Mouse (Mus musculus) CH12.LX (cell line): ENCODE measurements around the gene Rusc1. TPM values are rescaled to one million over a fixed set of nuclear protein-coding genes. Genes with fewer than 3 reads are reported as not detected.

Source experiments
- DNase-seq: peaks from one replicate; pipeline ENCODE4 v3.0.0-alpha.2; 2013; ENCODE audit errors: extremely low read depth
- H3K27ac ChIP-seq: 2 replicates; pipeline ENCODE4 v1.5.1; 2012; ENCODE audit warnings: low read depth, mild to moderate bottlenecking, control low read depth, moderate library complexity; ENCODE audit not compliant: insufficient read depth
- H3K27me3 ChIP-seq: replicated peaks from 2 replicates; pipeline ENCODE3; 2012; ENCODE audit warnings: inconsistent platforms
- H3K36me3 ChIP-seq, 2 experiments: replicated peaks in 1 of 2; 2 replicates each; pipeline versions ENCODE3 to v1.6.1; 2012; ENCODE audit warnings: inconsistent platforms in 1 of 2, low read length in 1 of 2, mild to moderate bottlenecking in 1 of 2, mixed read lengths in 1 of 2, moderate library complexity in 1 of 2; ENCODE audit not compliant: control insufficient read depth in 1 of 2, insufficient read depth in 1 of 2
- H3K4me1 ChIP-seq, 2 experiments: 2 replicates each; pipeline ENCODE4 v1.6.1; 2012; ENCODE audit warnings: inconsistent platforms in 1 of 2, moderate library complexity in 1 of 2; ENCODE audit not compliant: insufficient read depth in 2 of 2, control insufficient read depth in 1 of 2
- H3K4me2 ChIP-seq: 2 replicates; pipeline ENCODE4 v1.6.1; 2012; ENCODE audit warnings: low read depth, mild to moderate bottlenecking, control low read depth; ENCODE audit not compliant: poor library complexity, insufficient read depth, severe bottlenecking
- H3K4me3 ChIP-seq, 3 experiments: fragments of 150-350 bp in 1 of 3; sonication (generic) in 1 of 3; replicated peaks in 1 of 3; 2 replicates each; pipeline versions ENCODE3 to v1.5.1; 2011 to 2012; ENCODE audit warnings: low read depth in 2 of 3, low read length in 2 of 3, mild to moderate bottlenecking in 2 of 3, moderate library complexity in 2 of 3, control low read depth in 1 of 3, improper control_type of control experiment in 1 of 3, inconsistent platforms in 1 of 3, mixed read lengths in 1 of 3; ENCODE audit not compliant: poor library complexity in 1 of 3
- H3K79me2 ChIP-seq: replicated peaks from 2 replicates; pipeline ENCODE4 v1.6.1; 2012; ENCODE audit warnings: mild to moderate bottlenecking, moderate library complexity; ENCODE audit not compliant: control insufficient read depth, poor library complexity, insufficient read depth, severe bottlenecking; ENCODE audit errors: extremely low read depth
- H3K9ac ChIP-seq: 2 replicates; pipeline ENCODE4 v1.6.1; 2012; ENCODE audit warnings: low read depth, mild to moderate bottlenecking, control low read depth, moderate library complexity; ENCODE audit not compliant: insufficient read depth
- H3K9me3 ChIP-seq: replicated peaks from 2 replicates; pipeline ENCODE3; 2012; ENCODE audit warnings: low read length, inconsistent platforms, mixed read lengths
- CHD1 ChIP-seq: IDR thresholded peaks from 2 replicates; pipeline ENCODE4 v1.6.1; 2012; ENCODE audit warnings: low read depth, low read length, improper control_type of control experiment, inconsistent platforms
- CTCF ChIP-seq, 2 experiments: IDR thresholded peaks in 1 of 2; conservative IDR thresholded peaks in 1 of 2; 2 replicates each; pipeline ENCODE4 v1.5.1; 2011 to 2012; ENCODE audit warnings: low read depth in 2 of 2, low read length in 2 of 2, improper control_type of control experiment in 1 of 2, inconsistent platforms in 1 of 2, mild to moderate bottlenecking in 1 of 2, moderate library complexity in 1 of 2
- ELF1 ChIP-seq: IDR thresholded peaks from 2 replicates; pipeline ENCODE4 v1.6.1; 2014; ENCODE audit warnings: low read depth, mild to moderate bottlenecking, inconsistent platforms, low read length, improper control_type of control experiment
- ETS1 ChIP-seq: conservative IDR thresholded peaks from 2 replicates; pipeline ENCODE4 v1.6.1; 2012; ENCODE audit warnings: low read depth, mild to moderate bottlenecking, inconsistent platforms, low read length, improper control_type of control experiment, moderate library complexity
- IRF4 ChIP-seq: IDR thresholded peaks from 2 replicates; pipeline ENCODE4 v1.6.1; 2014; ENCODE audit warnings: low read depth, mild to moderate bottlenecking, inconsistent platforms, low read length, improper control_type of control experiment
- JUN ChIP-seq: IDR thresholded peaks from 2 replicates; pipeline ENCODE4 v1.6.1; 2011; ENCODE audit warnings: low read depth, mild to moderate bottlenecking, low read length, improper control_type of control experiment, moderate library complexity; ENCODE audit not compliant: insufficient read depth
- JUND ChIP-seq: conservative IDR thresholded peaks from 2 replicates; pipeline ENCODE4 v1.6.1; 2011; ENCODE audit warnings: low read depth, low read length, improper control_type of control experiment
- MAX ChIP-seq: IDR thresholded peaks from 2 replicates; pipeline ENCODE4 v1.6.1; 2011; ENCODE audit warnings: low read length, improper control_type of control experiment
- MAZ ChIP-seq: IDR thresholded peaks from 2 replicates; pipeline ENCODE4 v1.6.1; 2012; ENCODE audit warnings: low read depth, mild to moderate bottlenecking, inconsistent platforms, low read length, improper control_type of control experiment, moderate library complexity
- MEF2A ChIP-seq: IDR thresholded peaks from 2 replicates; pipeline ENCODE4 v1.6.1; 2014; ENCODE audit warnings: low read depth, mild to moderate bottlenecking, inconsistent platforms, low read length, improper control_type of control experiment, borderline replicate concordance
- NELFE ChIP-seq: IDR thresholded peaks from 2 replicates; pipeline ENCODE4 v1.6.1; 2011; ENCODE audit warnings: low read depth, low read length, improper control_type of control experiment
- POLR2AphosphoS2 ChIP-seq: IDR thresholded peaks from 2 replicates; pipeline ENCODE4 v1.6.1; 2011; ENCODE audit warnings: low read depth, low read length, improper control_type of control experiment
- RAD21 ChIP-seq: IDR thresholded peaks from 2 replicates; pipeline ENCODE4 v1.6.1; 2011; ENCODE audit warnings: low read depth, mild to moderate bottlenecking, low read length, improper control_type of control experiment, moderate library complexity
- RCOR1 ChIP-seq: conservative IDR thresholded peaks from 2 replicates; pipeline ENCODE4 v1.6.1; 2012; ENCODE audit warnings: low read depth, mild to moderate bottlenecking, inconsistent platforms, low read length, improper control_type of control experiment
- SIN3A ChIP-seq: IDR thresholded peaks from 2 replicates; pipeline ENCODE4 v1.6.1; 2012; ENCODE audit warnings: low read length, improper control_type of control experiment, inconsistent platforms
- SMC3 ChIP-seq: IDR thresholded peaks from 2 replicates; pipeline ENCODE4 v1.6.1; 2011; ENCODE audit warnings: low read depth, low read length, improper control_type of control experiment
- TCF12 ChIP-seq: IDR thresholded peaks from 2 replicates; pipeline ENCODE4 v1.6.1; 2014; ENCODE audit warnings: low read depth, mild to moderate bottlenecking, inconsistent platforms, low read length, improper control_type of control experiment
- USF1 ChIP-seq: IDR thresholded peaks from 2 replicates; pipeline ENCODE4 v1.6.1; 2014; ENCODE audit warnings: low read depth, mild to moderate bottlenecking, inconsistent platforms, low read length, improper control_type of control experiment
- ZKSCAN1 ChIP-seq: IDR thresholded peaks from 2 replicates; pipeline ENCODE4 v1.6.1; 2012; ENCODE audit warnings: low read depth, inconsistent platforms, low read length, improper control_type of control experiment, borderline replicate concordance
- ZNF384 ChIP-seq: IDR thresholded peaks from 2 replicates; pipeline ENCODE4 v1.6.1; 2012; ENCODE audit warnings: low read depth, low read length, improper control_type of control experiment, inconsistent platforms
- dilution Hi-C: fragments of 300-500 bp; cut with MboI; formaldehyde crosslinking; loops from 2 replicates; pipeline ENCODE4 v1.14.3; 2020; ENCODE audit warnings: low sequenced_read_pairs; ENCODE audit not compliant: extremely low pct_unique_long_range_greater_than_20kb, extremely low pct_ligation_motif_present
- in situ Hi-C: fragments of 300-500 bp; cut with MboI; formaldehyde crosslinking; loops from 3 replicates; pipeline ENCODE4 v1.14.3; 2019; ENCODE audit warnings: low sequenced_read_pairs, low pct_ligation_motif_present, low pct_unique_long_range_greater_than_20kb, mixed read lengths
- polyA plus RNA-seq: library from polyadenylated mRNA; unstranded; fragments of >175 nt; gene quantifications from 2 replicates; pipeline ENCODE4 v1.2.1, GENCODE M21; 2012; ENCODE audit warnings: low read depth; ENCODE audit not compliant: insufficient read length
- total RNA-seq, 2 experiments: library from RNA; depleted of rRNA; stranded (reverse); fragments of 300-350 nt in 1 of 2; fragments of >200 nt in 1 of 2; gene quantifications; 2 replicates each; pipeline ENCODE4 v1.2.3; 2012 to 2014

Rusc1 gene
- total and polyA plus RNA-seq, 3 experiments = 19.4 to 30.1 (median 19.7) TPM

DNA sequence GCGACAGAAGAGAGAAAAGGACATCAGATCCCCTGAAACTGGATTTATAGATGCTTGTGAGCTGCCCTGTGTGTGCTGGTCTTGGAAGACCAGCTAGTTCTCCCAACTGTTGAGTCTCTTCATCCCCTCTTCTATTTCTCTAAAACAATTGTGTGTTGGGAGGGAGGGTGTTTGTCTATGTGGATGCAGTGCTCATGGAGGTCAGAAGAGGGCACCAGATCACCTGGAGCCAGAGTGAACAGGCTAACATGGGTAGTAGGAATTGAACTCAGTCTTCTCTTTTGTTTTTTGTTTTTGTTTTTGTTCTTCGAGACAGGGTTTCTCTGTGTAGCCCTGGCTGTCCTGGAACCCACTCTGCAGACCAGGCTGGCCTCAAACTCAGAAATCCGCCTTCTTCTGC is 34.3 kb downstream of the Rusc1 start:
- Histone ChIP-seq H3K79me2 (no peaks in the 10 kb centered on the region), H3K4me3 (no peak overlapping the region), H3K4me1 (no peaks in the 10 kb centered on the region), H3K27ac (no peak overlapping the region), H3K36me3 (peaks cover 48 to 89% of the 10 kb centered on the region in 2 experiments), H3K4me2 (no peak overlapping the region), H3K9ac (no peak overlapping the region), H3K27me3 (no peaks in the 10 kb centered on the region), H3K9me3 (no peaks in the 10 kb centered on the region)
- DNase-seq = peak; percentile 52
- dilution Hi-C loops (no loop called here), in situ Hi-C loops (no loop called here)
- TF ChIP-seq CHD1 = no peak
- TF ChIP-seq CTCF (conservative IDR thresholded peaks at IDR 0.05 in 1 of 2, IDR thresholded peaks at IDR 0.05 in 1 of 2; ENCODE audit: low read depth in 2 of 2, low read length in 2 of 2) = peak; percentile 53 to 74
- no peak for TF ChIP-seq ZNF384
- TF ChIP-seq SMC3 = peak; percentile 34
- no peak for TF ChIP-seq IRF4
- no peak for TF ChIP-seq JUND
- TF ChIP-seq POLR2AphosphoS2 = no peak
- no peak for TF ChIP-seq NELFE
- TF ChIP-seq SIN3A = no peak
- TF ChIP-seq ETS1 = no peak
- no peak for TF ChIP-seq USF1
- TF ChIP-seq MAX = no peak
- TF ChIP-seq MAZ = no peak
- TF ChIP-seq RAD21 = peak; percentile 66

DNA sequence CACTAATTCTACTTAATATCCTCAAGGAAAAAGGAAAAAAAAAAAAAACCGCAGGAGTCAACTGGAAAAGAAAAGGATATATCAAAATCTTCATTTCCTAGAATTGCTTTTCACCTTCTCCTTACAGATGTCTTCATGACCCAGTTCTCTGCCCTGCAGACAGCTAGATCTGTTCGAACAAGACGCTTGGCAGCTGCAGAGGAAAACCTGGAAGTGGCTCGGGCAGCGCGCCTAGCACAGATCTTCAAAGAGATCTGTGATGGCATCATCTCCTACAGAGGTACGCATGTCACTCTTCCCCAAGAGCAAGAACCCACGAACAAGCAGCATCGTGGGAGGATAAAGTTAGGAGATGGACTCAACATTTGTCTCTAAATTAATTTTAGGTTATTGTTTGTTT is 34.8 kb downstream of the Rusc1 start:
- TF ChIP-seq JUN = no peak
- no peak for TF ChIP-seq MEF2A
- TF ChIP-seq ELF1 = no peak
- TF ChIP-seq ZKSCAN1 = no peak
- no peak for TF ChIP-seq ZNF384
- no peak for TF ChIP-seq POLR2AphosphoS2
- TF ChIP-seq SIN3A = no peak
- no peak for TF ChIP-seq NELFE
- TF ChIP-seq RCOR1 = no peak
- TF ChIP-seq TCF12 = no peak
- no peak for TF ChIP-seq MAX
- no peak for TF ChIP-seq IRF4
- Histone ChIP-seq H3K79me2 (no peaks in the 10 kb centered on the region), H3K27me3 (no peaks in the 10 kb centered on the region), H3K4me1 (no peaks in the 10 kb centered on the region), H3K9me3 (no peaks in the 10 kb centered on the region), H3K27ac (no peak overlapping the region), H3K36me3 (peaks cover 45 to 87% of the 10 kb centered on the region in 2 experiments), H3K9ac (no peak overlapping the region), H3K4me3 (no peak overlapping the region), H3K4me2 (no peak overlapping the region)
- dilution Hi-C loops (no loop called here), in situ Hi-C loops (no loop called here)
- no peak for DNase-seq
